Mouse (Mus musculus) spleen, postnatal 14 days (tissue): Measurements from ENCODE around the gene Kcna3.

Experiments
- DNase-seq, 2 experiments: peaks; one replicate each; pipeline ENCODE4 v3.0.0; 2021 to 2022; ENCODE audit warnings: low spot score in 2 of 2

Gene Kcna3

DNA sequence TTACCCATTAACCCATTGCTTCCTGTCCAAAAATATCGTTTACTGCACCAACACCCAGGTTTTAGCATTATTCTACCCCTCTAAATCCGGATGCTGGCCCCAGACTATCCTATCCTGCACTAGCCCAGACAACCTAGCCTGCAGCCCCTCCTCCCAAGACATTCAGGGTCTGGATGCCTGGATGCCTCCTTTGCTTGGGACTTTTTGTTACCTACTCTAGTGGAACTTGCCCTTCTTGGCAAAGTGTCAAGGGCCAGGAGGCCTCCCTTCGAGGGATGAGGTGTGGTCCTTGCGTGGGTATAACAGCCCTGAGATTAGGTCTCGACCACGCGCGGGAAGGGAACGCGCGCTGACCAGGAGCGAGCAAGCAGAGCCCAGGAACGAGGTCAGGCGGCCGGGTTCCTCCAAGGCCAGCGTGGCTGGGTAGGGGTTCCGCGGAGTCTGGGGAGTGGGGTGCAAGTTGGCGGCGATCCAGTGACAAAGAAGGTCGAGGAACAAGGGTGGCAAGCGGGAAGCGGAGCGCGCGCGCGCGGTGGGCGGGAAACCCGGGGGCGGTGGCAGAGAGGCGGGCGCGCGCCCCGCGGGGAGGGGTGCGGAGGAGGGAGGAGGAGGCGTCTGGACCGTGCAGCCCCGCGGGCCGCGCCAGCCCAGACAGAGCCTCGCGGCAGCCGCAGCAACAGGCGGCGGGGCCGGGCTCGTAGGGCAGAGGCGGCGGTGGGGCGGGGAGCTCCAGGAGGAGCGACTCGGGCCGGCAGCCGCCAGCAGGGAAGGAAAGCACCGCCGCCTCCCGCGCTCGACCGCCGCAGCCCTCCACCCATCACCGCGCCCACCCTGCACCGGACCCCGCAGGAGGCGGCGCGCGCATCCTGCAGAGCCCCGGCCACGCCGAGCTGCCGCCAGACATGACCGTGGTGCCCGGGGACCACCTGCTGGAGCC, at the start of gene Kcna3:
Gene Kcna3, plus strand, starts transcription at position 649 of the 937 bp plus-strand sequence.
- peak; percentile 45 to 52 for DNase-seq

DNA sequence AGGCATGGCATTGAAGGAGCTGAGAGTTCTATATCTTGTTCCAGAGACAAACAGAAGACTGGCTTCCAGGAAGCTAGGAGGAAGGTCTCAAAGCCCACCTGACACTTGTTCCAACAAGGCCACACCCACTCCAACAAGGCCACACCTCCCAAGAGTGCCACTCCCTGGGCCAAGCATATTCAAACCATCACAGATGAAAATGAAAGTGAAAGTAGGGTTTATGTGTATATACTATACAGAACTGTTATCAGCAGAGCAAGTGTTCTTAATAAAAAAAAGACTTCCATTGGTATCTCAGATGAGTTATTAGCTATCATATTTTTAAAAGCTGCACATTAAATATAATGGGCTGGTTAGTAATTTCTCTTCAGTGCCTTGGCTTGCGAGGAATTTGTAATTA, 44.6 kb upstream of the Kcna3 start:
- no peak for DNase-seq

- DNase-seq, result no peak
Measured at GRCm38 (mm10) chr3:106995347-106995746, 40.6 kb upstream of the Kcna3 start.

DNA sequence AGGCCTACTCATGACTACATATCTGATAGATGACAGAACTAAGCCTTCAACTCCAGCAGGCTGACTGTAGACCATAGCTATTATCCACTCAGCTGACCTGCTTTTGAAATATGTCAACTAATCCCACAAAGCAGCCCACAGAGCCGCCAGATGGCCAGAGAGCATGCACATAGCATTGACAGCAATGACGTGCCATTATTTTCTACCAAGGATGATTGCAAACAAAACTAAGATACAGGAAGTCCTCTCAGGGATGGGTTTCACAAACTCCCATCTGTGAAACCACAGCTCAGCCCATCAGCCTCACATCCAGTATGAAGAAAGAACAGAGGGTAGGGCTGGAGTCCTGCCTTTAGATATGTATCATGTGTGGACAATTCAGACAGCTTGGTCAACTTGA, 39.8 kb upstream of the Kcna3 start:
- no peak for DNase-seq

DNA sequence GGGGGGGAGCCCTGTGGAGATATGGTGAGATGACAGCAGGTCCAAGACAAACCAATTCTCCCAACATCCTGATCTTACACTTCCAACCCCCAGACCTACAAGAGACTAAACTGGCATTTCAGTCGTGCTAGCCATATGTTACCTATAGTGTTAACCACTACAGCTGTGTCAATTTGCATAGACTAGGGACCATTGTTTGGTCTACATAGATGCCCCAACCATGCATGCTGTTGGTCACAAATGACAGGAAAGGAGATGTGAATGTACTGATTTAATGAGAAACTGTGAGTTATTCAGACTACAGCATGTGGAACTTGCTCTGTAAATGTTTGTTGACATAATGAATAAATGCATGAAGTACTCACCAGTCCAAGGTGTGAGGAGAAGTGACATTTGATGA, 37.6 kb upstream of the Kcna3 start:
- DNase-seq, result no peak

DNA sequence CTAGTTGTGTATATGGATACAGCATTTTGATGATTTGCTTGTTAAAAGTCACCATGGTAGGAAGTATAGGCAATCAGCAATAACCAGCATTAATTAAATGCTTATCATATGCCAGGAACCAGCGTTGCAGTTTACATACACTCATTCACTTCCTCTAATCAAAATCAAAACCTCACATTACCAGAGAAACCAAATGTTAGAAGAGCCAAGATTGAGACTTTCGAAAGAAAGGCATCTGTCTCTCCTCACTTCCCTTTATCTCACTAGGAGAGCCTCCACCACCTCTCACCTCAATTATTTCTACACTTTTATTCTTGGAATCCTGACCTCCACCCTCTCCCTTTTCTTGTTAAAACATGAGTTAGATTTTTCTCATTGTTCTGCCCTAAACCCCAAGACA, 35.8 kb upstream of the Kcna3 start:
- no peak for DNase-seq

GRCm38 (mm10) chr3:107002249-107003123, 33.5 kb upstream of the Kcna3 start:
- DNase-seq, result no peak

GRCm38 (mm10) chr3:107009329-107010076, 26.5 kb upstream of the Kcna3 start:
- DNase-seq, result no peak

DNA sequence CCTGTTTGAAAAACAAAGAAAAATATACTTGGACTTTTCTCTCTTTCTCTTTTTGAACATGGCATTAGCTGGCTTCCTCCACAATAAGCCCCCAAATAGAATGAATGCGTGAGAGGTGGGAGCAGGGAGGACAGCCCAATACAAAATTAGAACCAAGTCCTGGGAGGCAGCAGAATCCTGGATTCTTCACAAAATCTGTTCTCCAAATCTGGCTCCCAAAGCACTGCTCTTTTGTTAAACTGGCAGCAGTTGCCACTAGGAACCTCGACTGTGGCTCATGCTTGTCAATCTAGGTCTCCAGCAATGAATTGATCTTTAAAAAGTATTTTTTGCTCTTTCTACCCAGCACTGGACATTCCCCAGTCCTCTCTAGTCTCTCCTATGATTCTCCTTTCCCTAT, 17.7 kb upstream of the Kcna3 start:
- DNase-seq, result no peak

- DNase-seq, result no peak
Measured at GRCm38 (mm10) chr3:107031547-107031946, 4.4 kb upstream of the Kcna3 start.

GRCm38 (mm10) chr3:107034776-107035175, 1.2 kb upstream of the Kcna3 start:
- DNase-seq, result no peak

DNA sequence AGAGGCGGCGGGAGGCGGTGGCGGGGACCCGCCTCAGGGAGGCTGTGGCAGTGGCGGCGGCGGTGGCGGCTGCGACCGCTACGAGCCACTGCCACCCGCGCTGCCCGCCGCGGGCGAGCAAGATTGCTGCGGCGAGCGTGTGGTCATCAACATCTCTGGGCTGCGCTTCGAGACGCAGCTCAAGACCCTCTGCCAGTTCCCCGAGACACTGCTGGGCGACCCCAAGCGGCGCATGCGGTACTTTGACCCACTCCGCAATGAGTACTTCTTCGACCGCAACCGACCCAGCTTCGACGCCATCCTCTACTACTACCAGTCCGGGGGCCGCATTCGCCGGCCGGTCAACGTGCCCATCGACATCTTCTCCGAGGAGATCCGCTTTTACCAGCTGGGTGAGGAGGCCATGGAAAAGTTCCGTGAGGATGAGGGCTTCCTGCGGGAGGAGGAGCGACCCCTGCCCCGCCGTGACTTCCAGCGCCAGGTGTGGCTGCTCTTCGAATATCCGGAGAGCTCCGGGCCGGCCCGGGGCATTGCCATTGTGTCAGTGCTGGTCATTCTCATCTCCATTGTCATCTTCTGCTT, 580 bp downstream of the Kcna3 start:
- peak in 1 of 2 experiments; percentile 12 for DNase-seq

GRCm38 (mm10) chr3:107037105-107037504, 1.1 kb downstream of the Kcna3 start:
- no peak for DNase-seq

- DNase-seq, result peak in 1 of 2 experiments; percentile 4
Measured at GRCm38 (mm10) chr3:107037536-107038155, 1.7 kb downstream of the Kcna3 start.

GRCm38 (mm10) chr3:107038156-107038536, 2.2 kb downstream of the Kcna3 start:
- no peak for DNase-seq

DNA sequence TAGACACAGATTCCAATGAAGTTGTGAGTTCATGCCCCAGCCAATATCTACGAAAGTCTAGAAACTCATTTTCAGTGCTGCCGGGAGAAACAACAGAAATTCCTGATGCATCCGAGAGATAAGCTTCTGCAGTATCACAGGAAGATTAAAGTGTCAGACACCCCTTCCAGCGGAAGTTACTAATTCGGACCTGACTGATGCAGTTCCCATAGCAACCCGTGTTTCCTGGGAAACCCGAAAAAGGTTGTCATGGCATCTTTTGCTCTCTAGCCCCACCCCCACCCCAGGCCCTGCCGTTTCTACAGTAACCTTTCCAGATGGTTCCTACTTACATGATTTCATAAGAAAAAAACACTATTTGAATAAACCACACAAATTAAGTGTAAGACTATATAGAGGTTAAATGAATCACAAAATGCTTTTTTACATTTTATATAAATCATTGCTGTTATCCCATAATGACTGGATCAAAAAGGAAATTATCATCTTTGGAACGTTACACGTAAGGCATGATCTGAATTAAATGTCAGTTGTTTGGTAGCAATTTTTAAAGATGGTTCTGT, 2.8 kb downstream of the Kcna3 start:
- peak in 1 of 2 experiments; percentile 11 for DNase-seq

DNA sequence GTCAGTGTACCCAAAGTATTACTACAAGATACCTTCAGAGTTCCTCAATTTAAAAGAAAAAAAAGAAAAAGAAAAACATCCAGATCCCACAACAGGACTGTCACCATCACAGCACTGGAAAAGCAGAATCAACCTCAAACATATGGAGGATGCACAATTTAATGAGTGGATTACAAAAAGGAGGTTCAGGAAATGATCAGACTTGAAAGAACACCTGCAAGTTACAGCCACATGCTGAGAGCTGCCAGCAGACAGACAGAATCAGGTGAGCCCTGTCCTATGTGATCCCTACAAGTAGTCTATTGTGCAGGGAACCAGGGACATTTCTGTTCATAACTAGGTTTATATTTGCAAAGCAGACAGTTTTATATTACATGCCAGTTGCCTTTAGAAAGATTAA, 3.3 kb downstream of the Kcna3 start:
- DNase-seq, result no peak

- DNase-seq, result no peak
Measured at GRCm38 (mm10) chr3:107040408-107040807, 4.4 kb downstream of the Kcna3 start.

GRCm38 (mm10) chr3:107041718-107042117, 5.7 kb downstream of the Kcna3 start:
- DNase-seq, result no peak

DNA sequence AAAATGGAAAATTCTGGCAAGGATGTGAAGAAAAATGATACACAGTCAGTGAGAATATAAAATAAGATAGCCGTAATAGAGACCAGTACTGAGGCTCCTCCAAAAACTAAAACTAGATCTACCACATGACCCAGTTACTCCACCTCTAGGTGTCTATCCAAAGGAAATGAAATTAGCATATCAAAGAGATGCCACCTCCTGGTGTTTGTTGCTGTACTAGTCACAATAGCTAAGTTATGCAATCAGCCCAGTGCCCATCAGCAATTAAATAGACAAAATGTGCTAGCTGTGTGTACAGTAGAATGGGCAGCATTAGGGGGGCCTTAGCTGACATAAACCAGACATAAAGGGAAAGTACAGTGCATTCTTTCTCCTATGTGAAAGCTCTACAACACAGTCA, 25.5 kb downstream of the Kcna3 start:
- no peak for DNase-seq

GRCm38 (mm10) chr3:107062771-107063170, 26.8 kb downstream of the Kcna3 start:
- no peak for DNase-seq
